Mouse (Mus musculus) heart, embryonic 16.5 days (tissue): Measurements from ENCODE around the gene Dip2b. TPM values are rescaled to one million over a fixed set of nuclear protein-coding genes. Genes with fewer than 3 reads are reported as not detected.

Source experiments
- ATAC-seq: fragments of 200-750 bp; cut with Nextera tagmentation; replicated peaks from 2 replicates; pipeline ENCODE4 v1.8.0; 2017; ENCODE audit warnings: moderate number of reproducible peaks; ENCODE audit not compliant: insufficient read depth, low FRiP score; ENCODE audit errors: extremely low read depth
- H3K27ac ChIP-seq: fragments of 300-500 bp; sonication (generic); 2 replicates; pipeline ENCODE4 v1.5.1; 2014; ENCODE audit warnings: mild to moderate bottlenecking, low read length, control low read depth, moderate library complexity
- H3K27me3 ChIP-seq: fragments of 300-500 bp; sonication (generic); 2 replicates; pipeline ENCODE4 v1.6.1; 2014; ENCODE audit warnings: low read length, mixed read lengths; ENCODE audit not compliant: control insufficient read depth, insufficient read depth
- H3K36me3 ChIP-seq: fragments of 300-500 bp; sonication (generic); 2 replicates; pipeline ENCODE4 v1.6.1; 2014; ENCODE audit not compliant: control insufficient read depth, insufficient read depth
- H3K4me1 ChIP-seq: fragments of 300-500 bp; sonication (generic); 2 replicates; pipeline ENCODE4 v1.6.1; 2014; ENCODE audit warnings: low read length, mixed read lengths; ENCODE audit not compliant: control insufficient read depth, insufficient read depth
- H3K4me2 ChIP-seq: fragments of 300-500 bp; sonication (generic); 2 replicates; pipeline ENCODE4 v1.6.1; 2014; ENCODE audit warnings: low read depth, mild to moderate bottlenecking, control low read depth, low read length
- H3K4me3 ChIP-seq: fragments of 300-500 bp; sonication (generic); 2 replicates; pipeline ENCODE4 v1.5.1; 2014; ENCODE audit warnings: mild to moderate bottlenecking, control low read depth, low read length
- H3K9ac ChIP-seq: fragments of 300-500 bp; sonication (generic); 2 replicates; pipeline ENCODE4 v1.6.1; 2014; ENCODE audit warnings: low read length, control low read depth
- H3K9me3 ChIP-seq: fragments of 300-500 bp; sonication (generic); replicated peaks from 2 replicates; pipeline ENCODE4 v1.6.1; 2016; ENCODE audit warnings: low read length; ENCODE audit not compliant: control insufficient read depth
- WGBS: fragments of 180-500 bp; shearing (Covaris S2); extraction: QIAGEN DNeasy Blood & Tissue Kit; methylation state at CpG from one replicate; pipeline ENCODE4 v1.1.7; 2014; 5-methylcytosine and 5-hydroxymethylcytosine counted together
- polyA plus RNA-seq: library from polyadenylated mRNA; unstranded; fragments of >200 nt; fragmentation: Nextera tagmentation; extraction: Ambion mirVana; gene quantifications from 2 replicates; pipeline ENCODE4 v1.2.1, GENCODE M21; 2015

Dip2b gene
- polyA plus RNA-seq, 1 experiment from 2014 or later: 14.1 TPM

DNA sequence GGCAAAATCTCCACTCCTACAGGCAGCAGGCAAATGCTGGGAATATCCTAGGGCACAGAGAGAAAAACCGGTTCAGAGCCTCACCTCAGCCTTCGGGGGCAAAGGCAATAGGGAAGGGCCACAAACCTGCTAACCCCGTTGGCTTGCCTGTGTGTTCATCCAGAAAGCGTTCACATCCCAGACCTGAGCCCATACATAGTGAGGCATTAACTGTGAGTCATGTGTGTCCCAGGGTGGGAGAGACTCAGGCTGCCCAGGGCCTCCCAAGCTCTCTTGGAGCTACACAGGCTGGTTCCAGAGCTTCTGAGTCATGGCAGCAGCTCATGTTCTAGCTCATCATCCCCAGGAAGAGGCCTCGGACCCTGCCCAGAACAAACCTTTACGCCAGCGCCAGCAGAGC is 49.6 kb downstream of the Dip2b start:
- 86% methylated on average over 7 of the region's 7 CpGs for WGBS
- no peak for ATAC-seq
- H3K27me3 ChIP-seq: no peaks in the 10 kb centered on the region
- no peaks in the 10 kb centered on the region for H3K9me3 ChIP-seq
- H3K36me3 ChIP-seq: no peaks in the 10 kb centered on the region
- 0 out of 2 replicates have a peak overlapping the region, but pooled peaks have one; percentile 25 for H3K27ac ChIP-seq
- H3K9ac ChIP-seq: no peak overlapping the region
- peaks cover 25% of the 10 kb centered on the region for H3K4me1 ChIP-seq
- no peak overlapping the region for H3K4me2 ChIP-seq
- H3K4me3 ChIP-seq: no peak overlapping the region

DNA sequence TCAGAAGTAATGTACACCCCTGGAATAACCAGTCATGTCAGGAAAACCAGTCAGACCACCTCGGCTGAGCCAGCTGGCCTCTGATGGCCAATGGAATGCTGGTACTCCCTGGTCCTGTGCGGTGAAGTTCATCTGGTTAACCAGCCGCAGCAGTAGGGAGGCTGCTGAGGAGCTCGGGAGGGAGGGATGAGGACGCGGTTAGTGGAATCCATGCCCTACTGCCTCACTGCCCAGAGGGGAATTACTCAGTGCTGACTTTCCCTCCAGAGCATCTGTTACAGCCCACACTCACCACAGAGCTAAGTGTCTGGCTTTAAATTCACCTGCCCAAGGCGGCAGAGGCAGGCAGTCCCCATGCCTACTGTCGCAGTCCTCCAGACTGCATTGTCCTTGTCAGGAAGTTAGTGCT is 51.2 kb downstream of the Dip2b start:
- Histone ChIP-seq H3K4me3 (no peak overlapping the region), H3K27me3 (no peaks in the 10 kb centered on the region), H3K27ac (no peak overlapping the region), H3K36me3 (no peaks in the 10 kb centered on the region), H3K4me2 (no peak overlapping the region), H3K4me1 (peaks cover 25% of the 10 kb centered on the region), H3K9me3 (no peaks in the 10 kb centered on the region), H3K9ac (no peak overlapping the region)
- 31% methylated on average over 8 of the region's 8 CpGs for WGBS
- peak; percentile 61; the same call in 1 of the 2 replicates for ATAC-seq

DNA sequence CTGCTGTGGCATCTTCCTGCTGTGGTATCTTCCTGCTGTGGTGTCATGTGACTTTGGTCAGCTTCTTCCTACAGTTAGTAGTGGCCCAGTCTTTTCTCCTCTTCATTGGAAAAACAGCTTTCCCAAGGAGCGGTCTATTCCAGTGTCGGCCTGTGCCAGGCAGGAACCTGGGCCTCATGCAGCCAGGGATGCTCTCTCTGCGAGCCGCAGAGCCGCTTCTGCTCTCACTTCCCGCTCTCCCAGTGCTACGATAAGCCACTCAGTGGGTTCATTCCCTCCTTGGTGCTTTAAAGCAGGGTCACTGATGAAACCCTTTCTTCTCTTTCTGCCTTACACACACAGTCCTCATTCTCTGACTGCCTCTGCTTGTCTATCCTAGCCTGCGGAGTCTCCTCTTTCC is 53.4 kb downstream of the Dip2b start:
- Histone ChIP-seq H3K27ac (no peak overlapping the region), H3K4me2 (peak overlapping the region; percentile 19), H3K36me3 (no peaks in the 10 kb centered on the region), H3K4me3 (no peak overlapping the region), H3K4me1 (peaks cover 25% of the 10 kb centered on the region), H3K27me3 (no peaks in the 10 kb centered on the region), H3K9ac (no peak overlapping the region), H3K9me3 (no peaks in the 10 kb centered on the region)
- 48% methylated on average over 8 of the region's 8 CpGs for WGBS
- 0 out of 2 replicates have a peak, but pooled peaks have one; percentile 12 for ATAC-seq

DNA sequence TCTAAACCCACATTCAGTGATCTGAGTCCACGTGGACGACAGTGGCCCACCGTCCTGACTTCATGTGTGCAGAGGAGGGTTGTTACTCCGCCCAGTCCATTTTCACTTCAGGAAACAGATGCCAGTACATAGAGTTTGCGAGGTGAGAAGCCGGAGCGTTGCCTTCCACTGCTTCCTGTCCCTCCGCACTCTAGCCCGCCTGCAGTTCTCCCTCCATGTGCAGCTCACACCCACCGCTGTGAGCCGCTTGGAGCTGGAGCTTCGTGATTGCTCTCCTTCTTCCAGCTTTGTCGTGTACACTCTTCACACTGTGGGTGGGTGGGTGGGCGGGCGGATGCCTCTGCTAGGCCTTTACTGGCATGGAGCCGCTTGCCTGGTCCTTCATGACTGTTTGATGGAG is 53.8 kb downstream of the Dip2b start:
- peak overlapping the region; percentile 19 for H3K4me2 ChIP-seq
- WGBS: 47% methylated on average over 16 of the region's 16 CpGs
- H3K9ac ChIP-seq: no peak overlapping the region

DNA sequence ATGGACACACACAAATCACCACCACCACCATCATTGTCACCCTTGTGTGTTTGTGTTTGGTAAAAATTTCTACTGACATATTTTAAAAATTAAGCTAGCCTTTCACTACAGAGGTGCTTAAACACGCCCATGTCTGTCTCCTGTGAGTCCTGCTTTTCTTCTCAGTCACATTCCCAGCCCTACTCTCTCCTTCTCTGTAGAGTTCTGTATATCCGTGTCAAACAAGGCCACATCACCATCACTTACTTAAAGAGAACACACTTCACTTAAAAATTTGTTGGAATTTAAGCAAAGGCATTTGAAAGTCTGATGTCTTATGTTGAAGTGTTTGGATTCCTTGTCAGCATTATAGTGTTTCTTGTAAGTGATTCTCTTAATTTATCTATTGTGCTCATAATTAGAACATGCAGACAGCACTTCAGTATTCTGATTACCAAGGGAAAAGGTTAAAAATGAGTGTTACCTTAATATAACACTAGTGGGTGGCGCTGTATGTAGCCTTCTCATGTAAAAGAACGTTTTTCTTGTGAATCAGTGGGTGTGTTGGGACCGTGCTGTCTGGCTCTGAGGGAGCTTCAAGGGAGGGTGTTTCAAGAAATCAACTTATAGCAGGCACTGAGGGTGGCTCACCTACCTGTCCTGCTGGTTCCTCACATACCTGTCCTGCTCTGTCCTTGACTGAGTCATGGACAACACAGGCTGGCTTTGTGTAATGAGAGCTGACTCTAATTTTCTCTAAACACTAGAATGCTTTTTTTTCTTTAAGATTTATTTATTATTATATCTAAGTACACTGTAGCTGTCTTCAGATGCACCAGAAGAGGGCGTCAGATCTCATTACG is 58.3 kb downstream of the Dip2b start:
- no peak overlapping the region for H3K4me2 ChIP-seq
- H3K36me3 ChIP-seq: no peaks in the 10 kb centered on the region
- H3K9ac ChIP-seq: no peak overlapping the region
- no peak overlapping the region for H3K4me3 ChIP-seq
- no peak overlapping the region for H3K27ac ChIP-seq
- H3K9me3 ChIP-seq: no peaks in the 10 kb centered on the region
- ATAC-seq: no peak
- peaks cover 21% of the 10 kb centered on the region for H3K4me1 ChIP-seq
- 68% methylated on average over 7 of the region's 7 CpGs for WGBS
- H3K27me3 ChIP-seq: no peaks in the 10 kb centered on the region

More for the DNA sequence above, 53.8 kb downstream of the Dip2b start:
- Histone ChIP-seq H3K4me1 (peaks cover 25% of the 10 kb centered on the region), H3K27ac (no peak overlapping the region), H3K27me3 (no peaks in the 10 kb centered on the region), H3K36me3 (no peaks in the 10 kb centered on the region), H3K9me3 (no peaks in the 10 kb centered on the region), H3K4me3 (no peak overlapping the region)
- ATAC-seq: peak; percentile 30; the same call in 1 of the 2 replicates

DNA sequence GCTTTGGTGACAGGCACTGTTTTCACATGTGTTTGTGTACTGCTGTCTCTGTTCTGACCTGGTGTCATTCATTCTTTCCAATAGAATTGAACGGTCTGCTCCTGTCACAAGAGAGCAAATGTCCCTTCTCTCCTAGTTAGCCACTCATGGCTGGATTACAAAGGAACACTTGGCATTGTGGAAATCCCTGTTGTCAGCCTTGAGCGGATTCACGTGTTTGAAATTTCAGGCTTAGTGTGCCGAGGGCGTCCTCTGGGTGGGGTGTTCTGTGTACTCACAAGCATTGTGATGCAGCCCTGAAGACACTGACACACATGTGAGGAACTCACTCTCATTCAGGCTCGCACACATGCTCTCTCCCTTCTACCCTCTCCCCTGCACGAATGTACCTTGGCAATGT is 61.9 kb downstream of the Dip2b start:
- Histone ChIP-seq H3K9me3 (no peaks in the 10 kb centered on the region), H3K4me2 (no peak overlapping the region), H3K9ac (no peak overlapping the region), H3K4me3 (no peak overlapping the region), H3K4me1 (peaks cover 13% of the 10 kb centered on the region), H3K36me3 (no peaks in the 10 kb centered on the region), H3K27me3 (no peaks in the 10 kb centered on the region), H3K27ac (no peak overlapping the region; the same call in 1 of the 2 replicates)
- ATAC-seq: no peak
- 80% methylated on average over 7 of the region's 7 CpGs for WGBS

DNA sequence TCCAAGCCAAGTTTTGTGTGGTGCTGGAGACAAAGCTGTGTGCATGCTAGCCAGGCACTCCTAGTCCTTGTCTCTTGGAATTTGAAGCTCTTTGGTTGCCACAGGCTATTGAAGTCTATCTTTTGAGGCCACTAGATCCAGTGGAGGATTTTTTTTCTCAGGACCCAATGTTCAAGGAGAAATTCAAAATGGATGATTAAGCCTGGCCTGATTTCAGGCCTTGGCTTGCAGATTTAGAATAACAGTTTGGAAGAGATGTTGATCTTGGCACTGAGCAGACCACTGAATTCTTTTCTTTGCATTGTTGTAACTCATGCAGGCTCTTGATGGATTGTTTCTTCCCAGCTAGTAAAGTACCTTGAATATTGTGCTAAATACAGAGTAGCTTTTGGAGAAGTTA is 62.7 kb downstream of the Dip2b start:
- H3K9ac ChIP-seq: no peak overlapping the region
- no peaks in the 10 kb centered on the region for H3K36me3 ChIP-seq
- no peaks in the 10 kb centered on the region for H3K9me3 ChIP-seq
- no peak overlapping the region for H3K4me3 ChIP-seq
- H3K4me2 ChIP-seq: no peak overlapping the region
- H3K27me3 ChIP-seq: no peaks in the 10 kb centered on the region
- H3K27ac ChIP-seq: peak overlapping the region; percentile 44
- ATAC-seq: peak; percentile 30; the same call in 1 of the 2 replicates
- H3K4me1 ChIP-seq: peaks cover 13% of the 10 kb centered on the region

DNA sequence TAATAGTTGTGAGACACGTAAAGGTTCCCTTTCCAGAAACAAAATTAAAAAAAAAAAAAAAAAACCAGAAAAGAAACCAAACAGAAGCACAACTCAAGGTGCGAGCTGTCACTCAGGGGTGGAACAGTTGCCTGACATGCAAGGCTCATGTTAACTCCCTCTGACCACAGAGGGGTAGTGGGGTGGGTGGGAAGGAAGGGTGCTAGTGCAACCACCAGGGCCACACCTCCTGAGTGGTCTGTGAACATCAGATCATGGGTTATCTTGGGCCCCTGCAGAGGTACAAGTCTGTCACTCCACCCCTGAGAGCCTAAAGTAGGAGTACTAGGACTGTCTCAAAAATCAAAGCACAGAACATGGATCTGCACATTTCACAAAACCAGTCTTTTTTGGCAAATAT is 65.7 kb downstream of the Dip2b start:
- no peaks in the 10 kb centered on the region for H3K27me3 ChIP-seq
- H3K9ac ChIP-seq: no peak overlapping the region
- no peak overlapping the region for H3K4me3 ChIP-seq
- H3K4me1 ChIP-seq: peaks cover 37% of the 10 kb centered on the region
- ATAC-seq: no peak
- H3K4me2 ChIP-seq: no peak overlapping the region
- WGBS: 64% methylated on average over 2 of the region's 2 CpGs
- H3K36me3 ChIP-seq: no peaks in the 10 kb centered on the region
- H3K27ac ChIP-seq: no peak overlapping the region
- H3K9me3 ChIP-seq: no peaks in the 10 kb centered on the region

DNA sequence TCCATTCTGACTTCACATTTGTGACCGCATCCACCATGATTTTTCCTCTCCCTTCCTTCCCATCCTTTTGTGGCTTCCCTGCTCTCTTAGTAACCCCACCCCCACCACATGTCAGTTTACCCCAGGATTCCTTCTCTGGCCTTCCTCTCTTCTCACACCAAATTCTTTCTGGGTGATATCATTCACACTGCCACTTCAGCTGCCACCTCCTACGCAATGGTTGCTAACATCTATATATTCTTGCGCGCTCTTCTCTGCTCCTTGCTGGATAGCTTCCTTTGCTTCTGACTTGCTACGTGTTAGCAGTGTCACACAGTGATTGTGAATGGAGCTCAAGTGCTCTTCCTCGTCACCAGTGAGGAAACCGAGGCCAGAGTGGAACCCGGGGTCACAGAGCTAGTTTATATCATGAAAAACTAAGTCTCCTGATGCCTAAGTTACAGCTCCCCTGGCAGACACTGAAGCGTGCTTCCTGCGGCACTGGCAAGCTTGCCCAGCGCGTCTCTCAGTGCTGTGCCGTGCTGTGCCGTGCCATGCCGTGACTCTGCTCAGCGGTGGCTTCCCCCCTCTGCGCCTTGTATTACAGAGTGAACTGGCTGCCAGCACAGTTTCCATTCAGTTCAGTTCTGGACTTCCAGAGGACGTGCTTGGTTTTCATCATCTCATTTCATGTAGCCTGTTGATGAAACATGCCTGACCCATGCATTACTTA is 69.8 kb downstream of the Dip2b start:
- Histone ChIP-seq H3K4me2 (peak overlapping the region; percentile 56), H3K27me3 (no peaks in the 10 kb centered on the region), H3K4me1 (peaks cover 45% of the 10 kb centered on the region), H3K9me3 (no peaks in the 10 kb centered on the region), H3K9ac (peak overlapping the region; percentile 23; the same call in 1 of the 2 replicates), H3K36me3 (no peaks in the 10 kb centered on the region), H3K4me3 (peak overlapping the region; percentile 18), H3K27ac (peak overlapping the region; percentile 74)
- 33% methylated on average over 18 of the region's 18 CpGs for WGBS
- peak; percentile 68; the same call in 1 of the 2 replicates for ATAC-seq
